Mouse (Mus musculus) midbrain, embryonic 15.5 days (tissue): ENCODE data around the gene Tex19.1. TPM values are rescaled to one million over a fixed set of nuclear protein-coding genes. Genes with fewer than 3 reads are reported as not detected.

Experiments used
- ATAC-seq: fragments of 200-750 bp; cut with Nextera tagmentation; replicated peaks from 2 replicates; pipeline ENCODE4 v1.8.0; 2017; ENCODE audit warnings: moderate TSS enrichment
- H3K27ac ChIP-seq: fragments of 300-500 bp; sonication (generic); 2 replicates; pipeline ENCODE4 v1.5.1; 2015; ENCODE audit warnings: mild to moderate bottlenecking, inconsistent platforms
- H3K27me3 ChIP-seq: fragments of 300-500 bp; sonication (generic); replicated peaks from 2 replicates; pipeline ENCODE4 v1.6.1; 2015; ENCODE audit warnings: inconsistent platforms
- H3K36me3 ChIP-seq: fragments of 300-500 bp; sonication (generic); replicated peaks from 2 replicates; pipeline ENCODE4 v1.6.1; 2015; ENCODE audit warnings: inconsistent platforms
- H3K4me1 ChIP-seq: fragments of 300-500 bp; sonication (generic); 2 replicates; pipeline ENCODE4 v1.6.1; 2015; ENCODE audit warnings: inconsistent platforms
- H3K4me2 ChIP-seq: fragments of 300-500 bp; sonication (generic); 2 replicates; pipeline ENCODE4 v1.6.1; 2015; ENCODE audit warnings: inconsistent platforms, mild to moderate bottlenecking, moderate library complexity
- H3K4me3 ChIP-seq: fragments of 300-500 bp; sonication (generic); 2 replicates; pipeline ENCODE4 v1.5.1; 2015; ENCODE audit warnings: mild to moderate bottlenecking, inconsistent platforms
- H3K9ac ChIP-seq: fragments of 300-500 bp; sonication (generic); 2 replicates; pipeline ENCODE4 v1.6.1; 2015; ENCODE audit warnings: mild to moderate bottlenecking, inconsistent platforms
- H3K9me3 ChIP-seq: fragments of 300-500 bp; sonication (generic); 2 replicates; pipeline ENCODE4 v1.6.1; 2016; ENCODE audit warnings: inconsistent platforms
- WGBS: fragments of 180-500 bp; shearing (Covaris S2); methylation state at CpG from one replicate; pipeline ENCODE4 v1.1.7; 2015; ENCODE audit warnings: mixed read lengths; 5-methylcytosine and 5-hydroxymethylcytosine counted together
- polyA plus RNA-seq: library from polyadenylated mRNA; unstranded; fragments of >200 nt; fragmentation: Nextera tagmentation; extraction: Ambion mirVana; gene quantifications from 2 replicates; pipeline ENCODE4 v1.2.1, GENCODE M21; 2015

The Tex19.1 gene
- polyA plus RNA-seq, 1 experiment from 2014 or later = not detected

GRCm38 (mm10) chr11:121159971-121160370 is 14.0 kb downstream of the Tex19.1 start, which contains the start of gene Uts2r:
Gene Uts2r (plus strand): TSS chr11:121160271.
- Histone ChIP-seq H3K4me3 (no peak within 1 kb of the TSS), H3K4me1 (peaks cover 9% of the 10 kb centered on the region), H3K27me3 (peaks cover 27% of the 10 kb centered on the region), H3K4me2 (no peak within 1 kb of the TSS), H3K9me3 (no peaks in the 10 kb centered on the region), H3K27ac (no peak within 1 kb of the TSS), H3K9ac (no peak within 1 kb of the TSS), H3K36me3 (no peaks in the 10 kb centered on the region)
- WGBS = 89% methylated on average over 5 of the region's 5 CpGs
- no peak for ATAC-seq

GRCm38 (mm10) chr11:121160636-121161346 is 14.8 kb downstream of the Tex19.1 start:
- Histone ChIP-seq H3K9ac (no peak overlapping the region), H3K27me3 (peaks cover 21% of the 10 kb centered on the region), H3K4me1 (peaks cover 9% of the 10 kb centered on the region), H3K4me2 (no peak overlapping the region), H3K36me3 (no peaks in the 10 kb centered on the region), H3K27ac (no peak overlapping the region), H3K9me3 (no peaks in the 10 kb centered on the region), H3K4me3 (no peak overlapping the region)
- no peak for ATAC-seq
- 93% methylated on average over 26 of the region's 26 CpGs for WGBS

GRCm38 (mm10) chr11:121163751-121164150 is 17.8 kb downstream of the Tex19.1 start:
- no peak overlapping the region for H3K4me3 ChIP-seq
- no peaks in the 10 kb centered on the region for H3K9me3 ChIP-seq
- H3K9ac ChIP-seq = no peak overlapping the region
- H3K4me1 ChIP-seq = no peaks in the 10 kb centered on the region
- no peaks in the 10 kb centered on the region for H3K27me3 ChIP-seq
- no peaks in the 10 kb centered on the region for H3K36me3 ChIP-seq
- no peak for ATAC-seq
- no peak overlapping the region for H3K27ac ChIP-seq
- no peak overlapping the region for H3K4me2 ChIP-seq
- 84% methylated on average over 4 of the region's 4 CpGs for WGBS

GRCm38 (mm10) chr11:121173203-121173602 is 27.3 kb downstream of the Tex19.1 start:
- H3K9me3 ChIP-seq = no peaks in the 10 kb centered on the region
- 0 out of 2 replicates have a peak, but pooled peaks cover 10% of the 10 kb centered on the region for H3K4me1 ChIP-seq
- no peak overlapping the region for H3K4me3 ChIP-seq
- no peaks in the 10 kb centered on the region for H3K36me3 ChIP-seq
- no peaks in the 10 kb centered on the region for H3K27me3 ChIP-seq
- no peak overlapping the region for H3K9ac ChIP-seq
- 64% methylated on average over 5 of the region's 5 CpGs for WGBS
- H3K27ac ChIP-seq = no peak overlapping the region
- H3K4me2 ChIP-seq = no peak overlapping the region
- no peak for ATAC-seq

GRCm38 (mm10) chr11:121174234-121174633 is 28.3 kb downstream of the Tex19.1 start:
- no peak overlapping the region for H3K4me2 ChIP-seq
- no peak for ATAC-seq
- no peak overlapping the region for H3K4me3 ChIP-seq
- WGBS = 42% methylated on average over 3 of the region's 3 CpGs
- no peaks in the 10 kb centered on the region for H3K9me3 ChIP-seq
- no peak overlapping the region for H3K9ac ChIP-seq
- 0 out of 2 replicates have a peak, but pooled peaks cover 10% of the 10 kb centered on the region for H3K4me1 ChIP-seq
- no peak overlapping the region for H3K27ac ChIP-seq
- H3K36me3 ChIP-seq = no peaks in the 10 kb centered on the region
- no peaks in the 10 kb centered on the region for H3K27me3 ChIP-seq

GRCm38 (mm10) chr11:121176285-121177270 is 30.6 kb downstream of the Tex19.1 start:
- H3K4me2 ChIP-seq = no peak overlapping the region
- no peak overlapping the region for H3K27ac ChIP-seq
- 56% methylated on average over 12 of the region's 12 CpGs for WGBS
- no peaks in the 10 kb centered on the region for H3K27me3 ChIP-seq
- H3K36me3 ChIP-seq = no peaks in the 10 kb centered on the region
- no peak overlapping the region for H3K9ac ChIP-seq
- H3K9me3 ChIP-seq = no peaks in the 10 kb centered on the region
- no peak for ATAC-seq
- H3K4me3 ChIP-seq = no peak overlapping the region
- 0 out of 2 replicates have a peak, but pooled peaks cover 10% of the 10 kb centered on the region for H3K4me1 ChIP-seq

- Histone ChIP-seq H3K9ac (no peak overlapping the region), H3K36me3 (0 out of 2 replicates have a peak, but pooled peaks cover under 1% of the 10 kb centered on the region), H3K9me3 (no peaks in the 10 kb centered on the region), H3K4me3 (no peak overlapping the region), H3K27ac (no peak overlapping the region), H3K27me3 (no peaks in the 10 kb centered on the region), H3K4me2 (no peak overlapping the region), H3K4me1 (no peaks in the 10 kb centered on the region)
- no peak for ATAC-seq
- 88% methylated on average over 3 of the region's 3 CpGs for WGBS
Observed at GRCm38 (mm10) chr11:121189681-121190080, 43.7 kb downstream of the Tex19.1 start.

GRCm38 (mm10) chr11:121192742-121193141 is 46.8 kb downstream of the Tex19.1 start:
- Histone ChIP-seq H3K9me3 (no peaks in the 10 kb centered on the region), H3K4me2 (no peak overlapping the region), H3K27me3 (no peaks in the 10 kb centered on the region), H3K4me3 (no peak overlapping the region), H3K4me1 (no peaks in the 10 kb centered on the region), H3K36me3 (peaks cover 8% of the 10 kb centered on the region; the same call in 1 of the 2 replicates), H3K27ac (no peak overlapping the region), H3K9ac (no peak overlapping the region)
- no peak for ATAC-seq
- 82% methylated on average over 2 of the region's 2 CpGs for WGBS

- Histone ChIP-seq H3K4me1 (no peaks in the 10 kb centered on the region), H3K36me3 (peaks cover 8% of the 10 kb centered on the region; the same call in 1 of the 2 replicates), H3K9ac (no peak overlapping the region), H3K9me3 (no peaks in the 10 kb centered on the region), H3K4me2 (no peak overlapping the region), H3K27me3 (no peaks in the 10 kb centered on the region), H3K27ac (no peak overlapping the region), H3K4me3 (no peak overlapping the region)
- ATAC-seq = no peak
- 80% methylated on average over 3 of the region's 3 CpGs for WGBS
Observed at GRCm38 (mm10) chr11:121193415-121193814, 47.5 kb downstream of the Tex19.1 start.

Other genes with a start within 250 kb of the Tex19.1 start
- gene Ccdc57, start 213.3 kb upstream of the Tex19.1 start, polyA plus RNA-seq = 7.4 and 8.2 TPM in 2 replicates
- 8.4 and 10.4 TPM in 2 replicates for gene Slc16a3, start 197.7 kb upstream of the Tex19.1 start, polyA plus RNA-seq
- gene Csnk1d, start 154.8 kb upstream of the Tex19.1 start, polyA plus RNA-seq = 173 and 176 TPM in 2 replicates
- not detected in 2 replicates for gene Cd7, start 106.7 kb upstream of the Tex19.1 start, polyA plus RNA-seq
- gene Sectm1b, start 82.6 kb upstream of the Tex19.1 start, polyA plus RNA-seq = not detected in 2 replicates
- not detected in 2 replicates for gene Sectm1a, start 64.9 kb upstream of the Tex19.1 start, polyA plus RNA-seq
- not detected in 2 replicates for gene Tex19.2, start 27.5 kb upstream of the Tex19.1 start, polyA plus RNA-seq
- gene Uts2r, start 14.1 kb downstream of the Tex19.1 start, polyA plus RNA-seq = 0.76 and 1.0 TPM in 2 replicates
- gene Hexdc, start 58.3 kb downstream of the Tex19.1 start, polyA plus RNA-seq = 33.7 and 34.6 TPM in 2 replicates
- gene Ogfod3, start 58.6 kb downstream of the Tex19.1 start, polyA plus RNA-seq = 22.4 and 26.6 TPM in 2 replicates
- gene Cybc1, start 83.2 kb downstream of the Tex19.1 start, polyA plus RNA-seq = 38.4 and 41.4 TPM in 2 replicates
- gene Narf, start 91.1 kb downstream of the Tex19.1 start, polyA plus RNA-seq = 101 and 106 TPM in 2 replicates
- 14.3 and 17.1 TPM in 2 replicates for gene Foxk2, start 113.8 kb downstream of the Tex19.1 start, polyA plus RNA-seq
- 82.3 and 89.7 TPM in 2 replicates for gene Wdr45b, start 208.3 kb downstream of the Tex19.1 start, polyA plus RNA-seq
- 11.4 and 11.9 TPM in 2 replicates for gene Rab40b, start 242.1 kb downstream of the Tex19.1 start, polyA plus RNA-seq